Mouse (Mus musculus) layer of hippocampus, postnatal 10 days (tissue): ENCODE measurements around the gene Edem2. TPM values are rescaled to one million over a fixed set of nuclear protein-coding genes. Genes with fewer than 3 reads are reported as not detected.

Experiments
- total RNA-seq, 2 experiments: library from RNA; stranded (reverse); gene quantifications; 2 replicates each; pipeline ENCODE4 v1.2.3; 2021

Gene Edem2
- total RNA-seq, 2 experiments from 2014 or later = 19.1 to 20.9 TPM

Other genes starting within 250 kb of the Edem2 start
- gene Acss2, start 211.5 kb downstream of the Edem2 start, total RNA-seq = 10 to 100 TPM; 48.9 to 56.2 TPM
- 100 to 1,000 TPM in 1 of 2 experiments, 10 to 100 TPM in 1; 95.2 to 101 TPM for gene Ggt7, start 211.2 kb downstream of the Edem2 start, total RNA-seq
- 10 to 100 TPM; 11.6 to 15.2 TPM for gene Gss, start 136.7 kb downstream of the Edem2 start, total RNA-seq
- gene Myh7b, start 118.3 kb downstream of the Edem2 start, total RNA-seq = 1 to 10 TPM; 2.6 to 4.2 TPM
- 100 to 1,000 TPM; 143 to 149 TPM for gene Trpc4ap, start 37.1 kb downstream of the Edem2 start, total RNA-seq
- gene Gm17581, start 6.4 kb upstream of the Edem2 start, total RNA-seq = not detected
- gene Procr, start 21.6 kb upstream of the Edem2 start, total RNA-seq = 1 to 10 TPM; 2.1 to 3.2 TPM
- 10 to 100 TPM; 64.1 to 67.5 TPM for gene Mmp24, start 45.9 kb upstream of the Edem2 start, total RNA-seq
- 10 to 100 TPM; 37.2 to 38.1 TPM for gene BC029722, start 90.0 kb upstream of the Edem2 start, total RNA-seq
- gene Eif6, start 97.5 kb upstream of the Edem2 start, total RNA-seq = 10 to 100 TPM; 73.4 to 83.1 TPM
- gene Fam83c, start 105.4 kb upstream of the Edem2 start, total RNA-seq = not detected
- 10 to 100 TPM; 54.2 to 54.9 TPM for gene Uqcc1, start 200.8 kb upstream of the Edem2 start, total RNA-seq
- gene Gm15557, start 211.3 kb upstream of the Edem2 start, total RNA-seq = not detected
- 1 to 10 TPM in 1 of 2 experiments, under 1 TPM in 1; 0.74 to 1.1 TPM for gene Gdf5, start 215.9 kb upstream of the Edem2 start, total RNA-seq
- gene Cep250, start 227.0 kb upstream of the Edem2 start, total RNA-seq = 10 to 100 TPM; 18.1 to 23.2 TPM